Mouse (Mus musculus) mouse trophoblast stem cell (cell line): ENCODE data around the gene Pth2.
"Not testable (repeated sequence)": the region's sequence is repeated elsewhere in the genome, so short reads cannot be mapped to it uniquely, and the experiment has no call there.

Experiments used
- in situ Hi-C, 2 experiments: fragments of 300-500 bp; cut with MseI, MboI; formaldehyde crosslinking; loops; 2 replicates in 1 of 2; 3 replicates in 1 of 2; pipeline ENCODE4 v1.15.1; 2025

Pth2 gene

DNA sequence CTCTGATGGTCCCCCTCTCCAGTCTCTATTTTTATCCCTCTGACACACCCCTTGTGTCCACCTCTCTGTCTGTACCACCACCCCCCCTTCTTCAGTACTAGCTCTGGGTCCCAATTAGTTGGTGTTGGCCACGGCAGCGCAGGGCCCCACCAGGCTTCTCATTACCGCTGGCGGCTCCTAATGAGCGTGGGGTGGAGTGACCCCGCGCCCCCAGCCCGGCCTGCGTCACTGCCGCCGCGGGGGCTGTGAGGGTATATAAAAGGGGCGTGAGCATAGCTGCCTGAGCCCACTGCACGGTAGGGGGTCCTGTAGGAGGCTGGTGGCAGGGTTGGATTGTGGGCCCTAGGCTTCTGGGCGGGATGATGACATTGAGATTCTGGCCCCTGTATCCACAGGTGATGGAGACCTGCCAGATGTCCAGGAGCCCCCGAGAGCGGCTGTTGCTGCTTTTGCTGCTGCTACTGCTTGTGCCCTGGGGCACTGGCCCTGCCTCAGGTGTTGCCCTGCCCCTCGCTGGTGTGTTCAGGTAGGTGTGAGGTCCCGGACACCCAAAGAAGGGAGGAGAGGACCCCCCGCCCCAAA, at the start of gene Pth2:
Pth2 (plus strand) TSS at position 100 of the 582 bp plus-strand sequence.
- in situ Hi-C loops = no loop called here

DNA sequence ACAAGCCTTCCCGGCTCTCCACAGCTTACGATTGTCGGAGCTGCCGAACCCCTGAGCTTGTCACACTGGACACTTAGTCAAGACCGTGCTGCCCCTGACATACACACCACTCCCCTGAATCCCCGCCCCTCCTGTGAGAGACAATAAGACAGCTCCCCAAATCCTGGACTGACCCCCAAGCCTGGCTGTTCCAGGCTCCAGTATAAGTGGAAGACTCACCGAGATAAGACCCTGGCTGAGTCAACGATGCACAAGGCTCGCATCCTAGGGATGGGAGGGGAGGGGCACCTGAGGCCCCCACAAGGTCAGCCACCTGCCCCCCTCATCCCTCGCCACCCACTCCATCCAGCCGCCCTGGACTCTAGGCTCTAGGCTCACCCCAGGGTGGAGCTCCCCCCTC, 48.9 kb upstream of the Pth2 start:
- in situ Hi-C loops = no loop called here

DNA sequence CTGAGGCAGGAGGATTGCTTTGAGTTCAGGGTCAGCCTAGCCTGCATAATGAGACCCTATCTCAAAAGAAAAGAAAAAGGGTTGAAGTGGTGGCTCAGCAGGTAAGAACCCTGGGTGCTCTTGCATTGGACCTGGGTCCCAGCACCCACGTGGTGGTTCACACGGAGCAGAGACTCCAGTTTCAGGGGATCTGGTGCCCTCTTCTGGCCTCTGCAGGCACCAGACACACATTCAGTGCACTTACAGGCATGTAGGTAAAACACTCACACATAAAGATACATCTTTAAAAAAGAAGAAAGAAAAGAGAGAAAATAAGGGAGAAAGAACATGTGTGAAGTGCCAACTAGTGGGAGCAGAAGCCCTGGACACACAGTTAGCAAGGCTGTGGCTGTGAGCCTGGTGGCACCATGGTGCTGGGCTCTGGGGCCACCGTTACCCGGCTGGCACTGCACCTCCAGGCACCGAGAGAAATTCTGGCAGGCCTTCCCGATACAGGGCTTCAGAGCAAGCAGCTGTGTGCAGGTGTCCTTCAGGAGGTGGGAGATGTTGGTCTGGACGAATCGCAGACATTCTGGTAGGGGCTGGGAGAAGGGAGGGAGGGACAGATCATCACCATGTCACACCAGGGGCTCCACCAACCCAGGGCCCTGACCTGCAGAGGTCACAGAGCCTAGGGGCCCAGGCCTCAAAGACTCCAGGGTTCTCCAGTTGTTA, 47.2 kb upstream of the Pth2 start:
- in situ Hi-C loops = no loop called here

DNA sequence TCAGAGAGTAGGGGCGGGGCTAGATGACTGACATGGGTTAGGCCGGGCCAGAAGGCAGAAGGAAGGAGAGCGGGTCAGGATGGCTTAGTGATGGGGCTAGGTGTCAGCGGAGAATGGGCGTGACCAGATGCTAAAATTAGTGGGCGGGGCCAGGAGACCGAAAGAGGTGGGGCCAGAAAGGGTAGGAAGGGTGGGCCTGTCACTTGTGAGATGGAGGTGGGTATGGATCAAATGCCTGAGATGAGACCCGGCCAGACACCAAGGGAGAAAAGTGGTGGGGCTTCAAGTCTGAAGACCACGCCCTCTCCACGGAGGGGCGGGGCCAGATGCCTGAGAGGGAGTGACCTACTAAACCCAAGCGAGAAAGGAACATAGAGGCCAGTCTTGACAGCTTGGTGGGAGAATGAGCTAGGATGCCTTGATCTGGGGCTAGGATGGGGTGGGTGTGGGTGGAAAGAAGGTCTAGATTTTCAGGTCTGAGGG, 46.2 kb upstream of the Pth2 start:
- in situ Hi-C loops = no loop called here

DNA sequence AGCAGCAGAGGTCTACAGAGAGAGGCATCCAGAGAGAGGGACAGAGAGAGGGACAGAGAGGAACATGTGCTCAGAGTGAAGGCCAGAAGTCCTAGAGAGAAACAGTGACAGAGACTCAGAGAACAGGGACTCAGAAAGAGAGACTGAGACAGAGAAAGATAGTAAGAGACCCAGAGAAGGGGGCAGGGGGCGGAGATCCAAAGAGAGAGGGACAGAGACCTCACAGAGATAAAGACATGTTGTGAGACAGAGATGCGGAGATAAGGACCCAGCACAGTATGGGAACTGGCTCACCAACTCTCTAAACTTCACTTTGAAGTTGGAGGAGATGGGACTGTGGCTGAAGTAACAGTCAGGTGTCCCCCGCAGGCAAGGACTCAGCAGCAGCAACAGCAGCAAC, 45.4 kb upstream of the Pth2 start:
- in situ Hi-C loops = no loop called here

DNA sequence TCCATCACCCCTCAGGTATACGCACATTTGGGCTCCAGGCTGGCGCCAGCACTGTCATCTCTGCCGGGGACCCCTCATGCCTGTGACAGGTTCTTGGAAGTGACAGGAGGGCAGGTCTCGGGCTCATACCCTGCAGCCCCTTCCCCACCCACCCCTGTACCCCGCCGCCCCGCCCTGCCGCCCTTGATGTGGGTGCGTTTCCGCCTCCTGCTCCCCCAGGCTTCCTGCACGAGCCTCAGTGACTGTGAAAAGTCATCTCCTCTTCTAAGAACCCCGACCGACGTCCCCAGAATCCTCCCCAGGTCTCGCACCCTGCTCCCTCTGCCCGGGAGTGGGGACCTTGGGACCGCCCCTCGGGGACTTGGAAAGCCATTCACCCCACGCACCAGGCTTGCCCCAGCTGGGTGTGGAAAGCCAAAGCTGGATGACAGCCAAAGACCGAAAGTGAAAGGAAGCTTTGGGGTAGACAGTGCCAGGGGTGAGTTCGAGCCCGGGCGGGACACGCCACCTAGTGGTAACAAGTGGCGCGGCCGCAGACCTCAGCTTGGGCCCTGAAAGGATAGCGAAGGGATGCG, 44.7 kb upstream of the Pth2 start, which contains the start of the genes Gm45713 and Flt3l:
Gm45713 (minus strand) TSS at position 239 of the 575 bp plus-strand sequence.
Flt3l (minus strand) TSS at position 440 of the 575 bp plus-strand sequence.
- in situ Hi-C loops = no loop called here

DNA sequence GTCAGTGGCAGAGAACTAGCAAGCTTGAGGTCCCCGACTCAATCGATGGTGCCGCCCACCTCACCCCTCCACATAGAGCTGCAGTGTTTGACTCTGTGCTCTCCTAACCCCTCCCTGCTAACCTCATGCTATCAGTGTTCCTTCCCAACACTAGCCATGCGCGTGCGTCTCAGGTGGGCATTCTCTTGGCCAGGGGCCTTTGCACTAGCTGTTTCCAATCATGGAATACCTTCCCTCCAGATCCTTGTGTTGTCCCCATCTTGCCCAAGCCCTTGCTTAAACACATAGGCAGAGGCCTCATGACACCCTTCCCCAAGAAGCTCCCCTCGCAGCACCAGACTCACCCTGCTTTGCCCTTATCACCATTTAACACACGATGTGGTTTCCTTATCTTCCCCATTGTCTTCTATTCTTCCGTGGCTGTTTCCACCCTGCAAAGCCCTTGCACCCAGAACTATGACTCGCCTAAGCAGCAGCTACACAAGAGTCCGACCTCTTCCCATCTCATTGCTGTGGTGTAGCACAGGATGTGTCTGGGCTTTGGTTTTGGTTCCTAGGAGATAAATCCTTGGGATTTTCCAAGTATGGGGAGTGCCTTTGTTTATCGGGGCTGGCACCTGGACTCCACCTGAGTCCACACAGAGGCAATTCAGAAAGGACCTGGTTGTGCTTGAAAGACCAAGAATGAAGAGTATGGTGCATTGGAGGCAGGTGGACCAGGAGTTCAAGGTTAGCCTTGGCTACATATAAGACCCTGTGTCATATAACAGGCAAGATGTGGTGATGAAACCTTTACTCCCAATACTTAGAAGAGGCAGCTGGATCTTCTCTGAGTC, 43.4 kb upstream of the Pth2 start:
- in situ Hi-C loops = no loop called here

DNA sequence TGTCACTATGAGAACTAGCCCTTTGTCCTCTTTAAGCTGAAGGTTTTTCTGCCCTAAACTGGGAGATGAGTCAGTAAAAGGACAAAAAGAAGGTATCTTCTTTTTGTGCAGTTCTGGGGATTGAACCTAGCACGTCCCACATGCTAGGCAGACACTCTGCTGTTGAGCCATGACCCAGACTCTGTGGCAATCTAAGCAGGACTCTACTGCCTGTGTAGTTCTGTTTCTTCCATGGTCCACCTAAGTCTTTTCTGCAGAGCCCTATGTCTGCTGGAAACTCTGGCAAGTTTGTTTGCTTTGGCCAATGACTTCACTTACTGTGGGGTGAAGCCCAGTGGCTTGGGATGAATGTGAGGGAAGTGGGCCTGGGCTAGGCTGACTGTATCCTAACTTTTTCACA, 42.4 kb upstream of the Pth2 start:
- in situ Hi-C loops = no loop called here

DNA sequence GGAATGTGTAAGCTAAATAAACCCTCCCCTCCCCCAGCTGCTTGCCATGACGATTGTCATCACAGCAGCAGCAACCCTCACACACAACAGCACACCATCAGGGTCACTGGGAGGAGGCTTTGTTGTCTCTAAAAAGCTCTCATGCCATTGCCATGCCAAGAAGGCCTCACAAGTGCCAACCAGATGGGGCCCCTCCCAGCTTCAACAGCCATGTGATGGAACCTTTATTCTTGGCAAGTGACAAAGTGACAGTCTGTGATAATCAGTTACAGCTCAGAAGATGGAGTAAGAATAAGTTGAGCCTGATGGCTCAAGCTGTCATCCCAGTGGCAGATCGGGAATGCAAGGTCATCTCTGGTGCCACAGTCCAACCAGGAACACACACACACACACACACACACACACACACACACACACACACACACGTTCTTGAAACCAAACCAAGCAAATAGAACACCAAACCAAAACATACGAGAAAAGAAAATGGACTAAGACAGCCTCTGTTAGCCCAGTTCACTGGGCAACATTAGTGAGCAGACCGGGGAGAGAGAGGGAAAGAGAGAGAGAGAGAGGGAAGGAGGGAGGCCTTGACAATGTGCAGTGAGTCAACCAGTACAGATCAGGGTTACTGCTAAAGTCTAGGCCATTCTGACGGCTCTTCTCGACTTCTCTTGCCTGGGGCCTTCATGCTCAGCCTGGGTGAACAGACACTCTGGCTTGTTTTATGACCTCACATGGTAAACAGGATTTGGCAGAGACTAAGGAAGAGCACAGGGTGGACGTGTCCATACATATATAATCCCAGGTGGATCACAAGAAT, 40.7 kb upstream of the Pth2 start:
- in situ Hi-C loops = no loop called here

DNA sequence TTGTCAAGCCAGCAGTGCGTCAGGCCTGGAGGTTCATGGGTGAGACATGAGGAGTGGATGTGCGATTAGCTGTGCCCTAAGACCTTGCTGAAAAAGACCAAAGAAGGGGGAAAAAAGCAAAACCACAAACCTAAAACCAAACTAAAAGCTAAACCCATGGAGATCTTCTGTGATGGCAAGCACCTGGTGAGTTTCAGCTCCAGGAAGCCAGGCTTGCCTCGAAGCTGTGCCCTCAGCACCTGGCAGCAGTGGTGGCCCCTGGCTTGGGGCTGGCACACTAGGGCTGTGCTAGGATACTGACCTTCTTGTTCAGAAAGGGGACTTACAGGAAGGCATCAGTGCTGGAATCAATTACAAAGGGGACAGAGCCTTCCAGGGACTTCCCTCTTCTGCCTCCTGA, 39.5 kb upstream of the Pth2 start:
- in situ Hi-C loops = no loop called here

DNA sequence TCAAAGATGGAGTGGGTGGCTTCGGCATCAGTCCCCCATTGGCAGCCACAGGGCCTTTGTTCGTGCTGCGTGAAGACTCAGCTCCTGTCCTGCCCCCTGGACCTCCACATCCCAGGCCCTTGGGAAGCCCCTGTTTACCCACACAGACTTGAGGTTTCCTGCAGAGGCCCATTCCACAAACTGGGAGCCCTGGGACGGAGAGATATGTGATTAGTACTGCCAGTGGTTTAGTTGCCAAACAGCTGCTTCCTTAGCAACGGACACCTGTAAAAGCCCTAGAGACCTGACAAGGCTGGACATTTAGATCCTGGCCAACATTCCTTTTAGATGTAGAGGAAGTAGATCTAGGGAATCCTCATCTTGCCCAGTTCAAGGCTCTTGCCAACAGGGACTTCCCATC, 38.9 kb upstream of the Pth2 start:
- in situ Hi-C loops = no loop called here

DNA sequence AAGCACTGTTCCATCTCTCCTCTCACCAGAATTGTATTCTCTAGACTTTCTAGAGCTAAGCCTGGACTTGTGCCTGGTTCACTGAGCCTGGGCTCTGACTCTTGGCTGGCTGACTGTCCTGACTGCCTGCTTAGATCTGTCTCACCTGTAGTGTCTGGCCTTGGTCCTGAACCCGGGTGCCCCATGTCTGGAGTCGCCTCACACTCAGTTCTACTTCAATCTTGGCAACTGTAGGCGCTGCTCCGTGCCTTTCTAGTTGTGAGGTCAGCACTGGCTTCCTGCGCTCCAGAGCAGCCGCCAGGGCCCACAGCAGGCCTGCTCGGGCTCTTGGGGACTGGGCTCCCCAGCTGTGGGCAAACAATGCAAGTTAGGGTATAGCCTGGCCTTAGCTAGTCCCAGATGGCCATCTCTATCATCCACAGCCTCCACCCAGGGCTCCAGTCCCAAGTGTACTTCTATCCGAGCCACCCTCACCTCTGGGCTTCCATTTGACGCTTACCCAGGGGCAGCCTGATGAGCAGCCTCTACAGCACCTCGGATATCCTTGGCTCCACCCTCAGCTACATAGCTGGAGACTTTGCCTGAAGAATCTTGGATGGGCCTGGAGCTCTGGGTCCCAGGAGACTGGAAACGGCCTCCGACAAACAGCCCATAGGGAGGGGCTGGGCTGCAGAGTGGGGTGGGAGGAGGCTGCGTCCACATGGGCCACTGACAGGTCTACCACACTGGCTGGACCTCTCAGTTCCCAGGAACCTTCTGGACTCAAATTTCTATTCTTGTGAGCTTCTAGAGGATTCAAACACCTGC, 36.2 kb upstream of the Pth2 start:
- in situ Hi-C loops = no loop called here

DNA sequence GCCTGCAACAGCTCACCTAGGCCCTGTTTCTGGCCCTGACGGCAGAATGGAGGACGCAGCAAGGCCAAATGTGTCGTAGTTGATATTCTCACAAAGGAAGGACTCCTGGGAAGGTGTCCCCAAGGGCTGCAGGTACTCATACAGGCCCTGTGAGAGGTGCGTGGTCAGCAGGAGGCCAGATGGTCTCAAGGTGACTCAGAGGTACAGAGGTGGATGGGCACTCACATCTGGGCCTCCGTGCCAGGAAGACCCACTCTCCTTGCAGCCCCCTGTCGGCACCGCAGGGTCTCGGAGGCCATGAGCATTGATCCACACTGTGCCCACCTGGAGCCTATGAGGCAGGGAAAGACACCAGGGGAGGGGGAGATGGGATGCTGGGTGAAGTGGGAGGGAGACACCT, 35.3 kb upstream of the Pth2 start:
- in situ Hi-C loops = no loop called here

DNA sequence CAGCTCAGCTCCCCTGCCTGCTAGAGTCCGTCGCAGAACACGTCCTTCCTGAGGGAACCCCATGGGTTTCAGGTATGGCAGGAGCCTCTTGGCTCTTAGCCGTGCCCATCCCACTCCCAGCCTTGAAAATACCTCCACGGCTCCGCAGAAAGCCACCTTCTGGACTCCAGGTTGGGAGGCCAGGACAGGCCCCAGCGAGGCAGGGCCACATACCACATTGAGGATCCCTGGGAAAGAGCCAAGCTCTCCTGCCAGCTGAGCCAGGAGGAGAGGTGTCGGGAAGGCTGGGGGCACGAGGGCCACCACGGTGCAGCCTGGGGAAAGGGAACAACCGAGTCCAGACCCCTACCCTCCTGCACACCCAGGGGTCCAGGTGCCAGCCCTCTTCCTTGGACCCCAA, 33.5 kb upstream of the Pth2 start:
- in situ Hi-C loops = no loop called here

DNA sequence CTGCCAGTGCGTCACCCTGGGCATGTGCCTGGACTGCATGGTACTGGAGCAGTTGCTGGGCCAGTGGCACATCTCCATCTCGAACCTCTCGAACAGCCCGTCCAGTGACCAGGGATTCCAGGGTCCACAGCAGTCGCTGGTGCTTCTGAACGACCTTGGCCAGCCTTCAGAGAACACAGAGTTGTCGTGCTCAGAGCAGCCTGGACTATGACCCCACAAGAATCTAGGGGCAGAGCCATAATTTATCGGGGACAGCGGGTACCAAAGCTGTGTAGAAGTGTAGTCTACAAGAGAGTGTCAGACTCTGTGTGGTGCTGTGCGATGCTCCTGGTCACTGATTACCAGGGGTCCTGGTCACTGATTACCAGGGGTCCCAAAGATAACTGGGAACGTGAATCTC, 32.9 kb upstream of the Pth2 start:
- in situ Hi-C loops = no loop called here

DNA sequence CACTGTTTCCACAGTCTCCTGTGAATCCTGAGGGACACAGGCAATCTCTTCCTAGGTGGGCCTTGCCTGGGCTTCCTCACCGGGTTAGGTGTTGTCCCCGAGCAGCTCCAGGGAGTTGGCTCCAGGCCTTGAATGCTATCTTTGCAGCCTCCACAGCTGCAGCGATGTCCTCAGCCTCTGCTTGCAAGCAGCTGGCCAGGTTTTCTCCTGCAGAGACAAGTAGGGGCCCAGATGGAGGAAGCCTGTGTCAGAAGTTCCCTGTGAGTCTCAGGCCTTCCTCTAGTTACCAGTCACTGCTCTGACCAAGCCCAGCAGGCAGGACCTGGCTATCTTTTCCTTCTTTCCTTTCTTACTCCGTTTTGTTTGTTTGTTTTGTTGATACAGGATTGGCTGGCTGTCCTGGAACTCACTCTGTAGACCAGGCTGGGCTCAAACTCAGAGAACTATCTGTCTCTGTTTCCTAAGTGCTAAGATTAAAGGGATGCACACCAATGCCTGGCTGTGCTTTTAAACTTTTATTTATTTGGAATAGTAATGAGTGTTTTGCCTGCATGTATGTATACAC, 32.2 kb upstream of the Pth2 start:
- in situ Hi-C loops = no loop called here

DNA sequence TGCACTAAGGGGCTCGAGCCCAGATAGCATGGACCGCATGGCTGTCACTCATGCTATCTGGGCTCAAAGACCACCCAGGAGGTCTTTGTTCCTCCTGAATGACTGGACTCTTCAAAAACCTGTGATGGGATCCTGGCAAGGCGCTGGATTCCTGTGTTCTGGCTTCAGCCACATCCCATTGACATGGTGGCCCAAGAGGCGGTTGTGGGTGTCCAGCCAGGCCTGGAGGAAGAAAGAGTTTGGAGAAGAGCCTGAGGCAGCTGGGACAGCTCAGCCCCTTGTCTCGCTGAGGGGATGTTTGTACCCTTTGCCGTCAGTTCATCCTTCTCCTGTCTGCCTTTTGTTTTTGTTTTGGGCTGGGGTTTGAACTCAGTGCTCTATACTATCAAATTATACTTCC, 31.2 kb upstream of the Pth2 start:
- in situ Hi-C loops = no loop called here

DNA sequence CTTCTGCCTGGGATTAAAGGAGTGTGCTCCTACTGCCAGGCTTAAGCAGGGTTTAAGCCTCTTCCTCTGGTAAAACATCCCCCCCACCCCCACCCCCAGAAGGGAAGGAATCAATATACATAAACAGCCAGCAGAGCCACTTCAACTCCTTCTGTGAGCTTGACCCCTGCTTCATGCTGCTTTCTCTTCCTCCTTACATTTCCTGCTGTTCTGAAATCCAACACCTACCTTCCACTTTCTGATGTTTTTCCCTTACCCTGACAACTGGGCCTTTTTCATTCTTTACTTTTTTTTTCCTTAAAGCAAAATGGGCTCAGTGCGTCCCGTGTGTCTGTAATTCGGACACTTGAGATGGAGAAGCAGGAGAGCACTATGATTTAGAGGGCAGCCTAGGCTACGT, 30.5 kb upstream of the Pth2 start:
- in situ Hi-C loops = no loop called here

DNA sequence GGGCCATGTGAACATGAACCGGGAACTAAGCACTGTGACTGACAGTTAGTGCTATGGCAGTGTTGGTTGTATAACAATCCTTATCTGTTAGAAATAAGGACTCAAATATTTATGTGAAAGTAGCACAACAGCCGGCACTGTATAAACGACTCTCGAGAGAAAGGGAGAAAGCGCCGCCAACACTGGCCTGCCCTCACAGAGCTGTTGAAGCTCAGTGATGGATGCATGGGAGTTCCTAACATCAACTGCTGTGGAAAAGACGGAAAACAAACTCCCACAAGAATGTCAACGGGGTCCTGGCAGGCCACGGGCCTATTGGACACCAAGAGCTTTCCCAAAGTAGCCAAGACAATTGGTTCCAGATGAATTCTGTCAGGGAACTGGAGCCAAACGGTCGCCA, 29.5 kb upstream of the Pth2 start:
- in situ Hi-C loops = no loop called here

DNA sequence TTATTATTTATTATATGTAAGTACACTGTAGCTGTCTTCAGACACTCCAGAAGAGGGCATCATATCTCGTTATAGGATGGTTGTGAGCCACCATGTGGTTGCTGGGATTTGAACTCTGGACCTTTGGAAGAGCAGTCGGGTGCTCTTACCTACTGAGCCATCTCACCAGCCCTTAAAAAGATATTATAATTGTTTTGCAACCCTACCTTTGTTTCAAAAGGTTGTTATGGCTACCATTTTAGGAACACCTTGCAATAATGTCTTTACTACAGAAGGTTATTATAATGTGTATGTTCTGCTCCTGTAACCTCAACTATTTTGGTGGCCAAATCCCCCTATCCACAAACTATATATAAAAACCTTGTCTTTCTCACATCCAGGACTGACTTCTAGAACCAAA, 27.7 kb upstream of the Pth2 start:
- in situ Hi-C loops = not testable (repeated sequence)
